Mouse (Mus musculus): Measurements from ENCODE around the gene Gabrr1. TPM values are rescaled to one million over a fixed set of nuclear protein-coding genes. Genes with fewer than 3 reads are reported as not detected.

Gabrr1 gene
- total and polyA plus RNA-seq, 3 experiments = not detected

DNA sequence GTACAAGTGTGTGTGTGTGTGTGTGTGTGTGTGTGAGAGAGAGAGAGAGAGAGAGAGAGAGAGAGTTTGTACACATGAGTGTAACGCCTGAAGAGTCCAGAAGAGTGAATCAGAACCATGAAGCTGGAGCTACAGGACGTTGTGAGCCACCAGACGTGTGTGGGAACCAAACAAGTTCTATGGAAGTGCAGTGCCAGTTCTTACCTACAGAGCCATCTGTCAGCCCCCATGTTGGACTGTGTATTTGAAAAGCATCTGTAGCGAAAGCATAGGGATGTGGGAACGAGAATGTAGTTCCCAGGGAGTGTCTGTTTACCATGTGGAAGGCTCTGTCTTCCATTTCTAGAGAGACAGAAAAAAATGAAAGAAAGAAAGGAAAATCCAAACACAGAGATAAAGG, 51.2 kb downstream of the Gabrr1 start:
- no peak for DNase-seq (ENCODE audit: low read depth, low spot score)
- H3K4me1 ChIP-seq (ENCODE audit: control insufficient read depth in 1 of 2, insufficient read depth in 2 of 2, low read length in 2 of 2) = no peaks in the 10 kb centered on the region
- TF ChIP-seq ETS1 (IDR thresholded peaks at IDR 0.05; ENCODE audit: low read depth, low read length) = no peak
- TF ChIP-seq MAFK (IDR thresholded peaks at IDR 0.05; ENCODE audit: borderline replicate concordance, low read depth, low read length) = no peak
- TF ChIP-seq MYB (IDR thresholded peaks at IDR 0.05; ENCODE audit: low read depth, low read length) = no peak
- no peak for TF ChIP-seq POLR2AphosphoS5 (IDR thresholded peaks at IDR 0.05; ENCODE audit: borderline replicate concordance, low read depth, low read length)
- TF ChIP-seq KAT2A (conservative IDR thresholded peaks at IDR 0.05; ENCODE audit: low read depth, low read length) = no peak
- TF ChIP-seq CHD1 (IDR thresholded peaks at IDR 0.05; ENCODE audit: low read depth, low read length) = no peak
- TF ChIP-seq TBP (IDR thresholded peaks at IDR 0.05; ENCODE audit: low read depth, low read length) = no peak
- TF ChIP-seq ZNF384 (IDR thresholded peaks at IDR 0.05; ENCODE audit: low read depth, low read length) = no peak
- TF ChIP-seq ZKSCAN1 (IDR thresholded peaks at IDR 0.05; ENCODE audit: low read depth, low read length) = no peak
- no peak for TF ChIP-seq TCF12 (IDR thresholded peaks at IDR 0.05; ENCODE audit: low read depth, low read length)
- TF ChIP-seq ZMIZ1 (IDR thresholded peaks at IDR 0.05; ENCODE audit: low read depth, low read length) = no peak
- no peak for TF ChIP-seq TAL1 (IDR thresholded peaks at IDR 0.05; ENCODE audit: low read length)
- no peak for TF ChIP-seq MAZ (IDR thresholded peaks at IDR 0.05; ENCODE audit: low read depth, low read length)
- no peak for TF ChIP-seq ELF1 (IDR thresholded peaks at IDR 0.05; ENCODE audit: low read depth, low read length)
- TF ChIP-seq USF2 (IDR thresholded peaks at IDR 0.05; ENCODE audit: borderline replicate concordance in 1 of 2, insufficient read depth in 1 of 2, low read depth in 1 of 2, low read length in 2 of 2) = no peak
- peaks cover 0 to 10% of the 10 kb centered on the region in 2 experiments; a peak in 3 of 4 replicates for H3K27me3 ChIP-seq (ENCODE audit: control insufficient read depth in 1 of 2, insufficient read depth in 2 of 2, low read length in 2 of 2)
- H3K79me2 ChIP-seq (ENCODE audit: control insufficient read depth, insufficient read depth, low read length, poor library complexity) = no peaks in the 10 kb centered on the region
- H3K9ac ChIP-seq (ENCODE audit: control insufficient read depth, low read depth, low read length, poor library complexity, severe bottlenecking) = no peak overlapping the region
- H3K27ac ChIP-seq (ENCODE audit: control insufficient read depth, low read depth, low read length) = no peak overlapping the region
- H3K4me3 ChIP-seq (ENCODE audit: control insufficient read depth in 1 of 2, insufficient read depth in 1 of 2, low read depth in 2 of 2, low read length in 2 of 2) = no peak overlapping the region
- no peaks in the 10 kb centered on the region for H3K36me3 ChIP-seq (ENCODE audit: control insufficient read depth in 1 of 2, insufficient read depth in 2 of 2, low read length in 2 of 2)
- no peaks in the 10 kb centered on the region for H3K9me3 ChIP-seq (replicated peaks; ENCODE audit: insufficient read depth, low read length)

DNA sequence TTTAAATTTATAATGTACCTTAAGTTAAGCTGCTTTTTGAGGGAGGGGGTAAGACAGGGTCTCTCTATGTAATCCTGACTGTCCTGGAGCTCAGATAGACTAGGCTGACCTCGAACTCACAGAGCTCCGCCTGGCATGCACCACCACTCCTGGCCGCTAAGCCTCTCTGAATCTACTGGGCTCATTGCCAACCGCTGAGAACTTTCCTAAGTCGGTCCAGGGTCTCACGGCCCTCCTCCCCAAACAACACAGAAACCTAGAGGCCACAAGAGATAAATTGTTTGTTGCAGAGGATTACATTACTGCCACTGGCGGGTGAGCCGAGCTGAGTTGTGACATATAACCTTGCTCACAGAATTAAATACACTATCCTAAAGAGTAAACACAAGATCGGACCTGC, 55.8 kb downstream of the Gabrr1 start:
- no peak for DNase-seq (ENCODE audit: low read depth, low spot score)
- Histone ChIP-seq H3K79me2 (ENCODE audit: control insufficient read depth, insufficient read depth, low read length, poor library complexity) (no peaks in the 10 kb centered on the region), H3K4me3 (ENCODE audit: control insufficient read depth in 1 of 2, insufficient read depth in 1 of 2, low read depth in 2 of 2, low read length in 2 of 2) (no peak overlapping the region), H3K27me3 (ENCODE audit: control insufficient read depth in 1 of 2, insufficient read depth in 2 of 2, low read length in 2 of 2) (peaks cover 0 to 4% of the 10 kb centered on the region in 2 experiments; a peak in 3 of 4 replicates), H3K9me3 (replicated peaks; ENCODE audit: insufficient read depth, low read length) (no peaks in the 10 kb centered on the region), H3K4me1 (ENCODE audit: control insufficient read depth in 1 of 2, insufficient read depth in 2 of 2, low read length in 2 of 2) (no peaks in the 10 kb centered on the region), H3K36me3 (ENCODE audit: control insufficient read depth in 1 of 2, insufficient read depth in 2 of 2, low read length in 2 of 2) (no peaks in the 10 kb centered on the region), H3K9ac (ENCODE audit: control insufficient read depth, low read depth, low read length, poor library complexity, severe bottlenecking) (no peak overlapping the region), H3K27ac (ENCODE audit: control insufficient read depth, low read depth, low read length) (no peak overlapping the region)
- TF ChIP-seq CHD1 (IDR thresholded peaks at IDR 0.05; ENCODE audit: low read depth, low read length) = no peak
